Mouse (Mus musculus): ENCODE results near the gene 2810459M11Rik. TPM values are rescaled to one million over a fixed set of nuclear protein-coding genes. Genes with fewer than 3 reads are reported as not detected.

Gene 2810459M11Rik
- polyA plus RNA-seq, 1 experiment from 2014 or later = 0.25 TPM

DNA sequence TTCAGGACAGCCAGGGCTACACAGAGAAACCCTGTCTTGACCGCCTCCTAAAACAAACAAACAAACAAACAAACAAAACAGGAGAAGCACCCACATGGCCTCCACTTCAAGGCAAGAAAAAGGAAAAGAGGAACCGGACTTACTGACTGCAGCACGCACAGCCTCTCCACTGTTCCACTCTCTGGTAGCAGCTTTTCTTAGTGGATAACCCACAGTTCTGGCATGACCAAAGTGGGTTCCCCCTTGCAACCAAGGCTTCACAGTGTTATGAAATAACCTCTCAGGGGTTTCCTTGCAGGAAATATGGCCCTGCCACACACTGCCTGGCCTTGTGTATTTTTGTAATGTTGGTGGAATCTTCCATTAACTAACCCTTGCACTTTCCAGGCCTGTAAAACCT lies 4.8 kb upstream of the 2810459M11Rik start:
- ATAC-seq (replicated peaks; ENCODE audit: insufficient number of reproducible peaks, low FRiP score, low TSS enrichment, low read depth) (no peak), DNase-seq (ENCODE audit: low spot score) (no peak)
- H3K36me3 ChIP-seq (replicated peaks; ENCODE audit: control insufficient read depth, insufficient read depth, low read depth, low read length) = no peaks in the 10 kb centered on the region
- H3K4me3 ChIP-seq (ENCODE audit: low read depth, low read length) = no peak overlapping the region
- H3K9me3 ChIP-seq (replicated peaks; ENCODE audit: control insufficient read depth, low read length) = 0 out of 2 replicates have a peak, but pooled peaks cover 2% of the 10 kb centered on the region
- H3K4me2 ChIP-seq (ENCODE audit: low read depth, low read length) = no peak overlapping the region
- no peak overlapping the region for H3K9ac ChIP-seq (replicated peaks; ENCODE audit: low read length)
- H3K27me3 ChIP-seq (ENCODE audit: control insufficient read depth, insufficient read depth, low read length) = peaks cover 14% of the 10 kb centered on the region
- H3K27ac ChIP-seq (replicated peaks; ENCODE audit: low read depth, low read length) = no peak overlapping the region
- 91% methylated on average over 3 of the region's 3 CpGs for WGBS
- H3K4me1 ChIP-seq (ENCODE audit: control insufficient read depth, insufficient read depth, low read length) = no peaks in the 10 kb centered on the region

DNA sequence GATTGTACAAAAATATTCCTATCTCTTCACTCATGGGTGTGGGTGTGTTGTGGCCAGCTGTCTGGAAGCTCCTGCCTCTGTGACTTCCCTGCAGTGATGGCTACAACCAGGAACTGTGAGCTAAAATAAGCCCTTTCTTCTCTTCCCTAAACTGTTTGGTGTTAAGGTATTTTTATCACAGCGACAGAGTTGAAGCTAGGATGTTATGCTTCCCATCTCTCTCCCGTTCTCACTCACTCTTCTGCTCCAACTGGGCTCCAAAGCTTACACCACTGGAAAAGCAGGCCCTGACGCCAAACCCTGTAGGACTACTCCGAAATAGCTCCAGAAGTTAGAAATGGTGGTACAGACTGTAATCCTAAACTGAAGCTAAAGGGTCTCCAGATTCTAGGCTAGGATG lies 607 bp upstream of the 2810459M11Rik start:
- no peak overlapping the region for H3K4me3 ChIP-seq (ENCODE audit: low read depth, low read length)
- WGBS = 46% methylated on average over 4 of the region's 4 CpGs
- no peak overlapping the region for H3K4me2 ChIP-seq (ENCODE audit: low read depth, low read length)
- peaks cover 3% of the 10 kb centered on the region for H3K4me1 ChIP-seq (ENCODE audit: control insufficient read depth, insufficient read depth, low read length)
- DNase-seq (ENCODE audit: low spot score) = no peak
- H3K9ac ChIP-seq (replicated peaks; ENCODE audit: low read length) = no peak overlapping the region
- 0 out of 2 replicates have a peak, but pooled peaks cover 2% of the 10 kb centered on the region for H3K9me3 ChIP-seq (replicated peaks; ENCODE audit: control insufficient read depth, low read length)
- no peak for ATAC-seq (replicated peaks; ENCODE audit: insufficient number of reproducible peaks, low FRiP score, low TSS enrichment, low read depth)
- H3K27ac ChIP-seq (replicated peaks; ENCODE audit: low read depth, low read length) = no peak overlapping the region
- H3K27me3 ChIP-seq (ENCODE audit: control insufficient read depth, insufficient read depth, low read length) = peaks cover 35% of the 10 kb centered on the region
- H3K36me3 ChIP-seq (replicated peaks; ENCODE audit: control insufficient read depth, insufficient read depth, low read depth, low read length) = no peaks in the 10 kb centered on the region

DNA sequence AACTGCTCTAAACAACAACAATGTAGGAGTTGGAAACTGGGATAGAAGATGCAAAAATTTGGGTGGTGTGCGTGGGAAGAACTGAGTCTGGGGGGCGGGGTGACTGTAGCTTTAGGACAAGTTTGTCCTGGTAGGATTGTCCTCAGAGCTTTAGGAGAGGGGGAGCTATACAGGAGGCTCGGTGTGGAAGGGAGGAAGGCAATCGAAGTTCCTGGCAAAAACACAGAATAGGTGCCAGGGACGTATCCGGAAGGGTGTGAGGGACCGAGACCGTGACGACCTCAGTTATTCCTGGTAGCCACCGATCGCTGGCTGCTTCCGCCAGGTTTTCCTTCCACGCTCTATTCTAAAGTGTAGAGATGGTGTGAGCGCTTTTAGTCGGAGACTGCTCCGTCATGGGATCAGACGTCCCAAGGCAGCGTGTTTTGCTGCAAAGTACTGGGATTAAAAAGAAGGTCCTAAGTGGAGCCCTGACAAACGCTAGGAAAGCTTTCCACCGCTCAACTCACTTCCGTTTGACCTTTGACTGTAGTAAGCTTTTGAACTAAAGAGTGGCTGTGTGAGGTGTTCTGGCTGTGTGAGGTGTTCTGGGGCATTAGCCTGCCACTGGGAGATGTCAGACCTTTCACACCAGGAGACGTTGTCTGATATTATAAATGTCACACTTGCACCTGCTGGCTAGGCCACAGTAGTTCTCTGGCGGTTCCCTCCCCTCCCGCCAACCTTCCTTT lies 1.3 kb downstream of the 2810459M11Rik start:
- Histone ChIP-seq H3K27me3 (ENCODE audit: control insufficient read depth, insufficient read depth, low read length) (peaks cover 35% of the 10 kb centered on the region), H3K4me3 (ENCODE audit: low read depth, low read length) (peak overlapping the region; percentile 58), H3K4me2 (ENCODE audit: low read depth, low read length) (peak overlapping the region; percentile 98), H3K4me1 (ENCODE audit: control insufficient read depth, insufficient read depth, low read length) (peaks cover 3% of the 10 kb centered on the region), H3K27ac (replicated peaks; ENCODE audit: low read depth, low read length) (no peak overlapping the region), H3K9ac (replicated peaks; ENCODE audit: low read length) (no peak overlapping the region), H3K9me3 (replicated peaks; ENCODE audit: control insufficient read depth, low read length) (no peaks in the 10 kb centered on the region), H3K36me3 (replicated peaks; ENCODE audit: control insufficient read depth, insufficient read depth, low read depth, low read length) (no peaks in the 10 kb centered on the region)
- DNase-seq (ENCODE audit: low spot score) (no peak), ATAC-seq (replicated peaks; ENCODE audit: insufficient number of reproducible peaks, low FRiP score, low TSS enrichment, low read depth) (0 out of 2 replicates have a peak, but pooled peaks have one; percentile 12)
- WGBS = 8% methylated on average over 24 of the region's 24 CpGs

DNA sequence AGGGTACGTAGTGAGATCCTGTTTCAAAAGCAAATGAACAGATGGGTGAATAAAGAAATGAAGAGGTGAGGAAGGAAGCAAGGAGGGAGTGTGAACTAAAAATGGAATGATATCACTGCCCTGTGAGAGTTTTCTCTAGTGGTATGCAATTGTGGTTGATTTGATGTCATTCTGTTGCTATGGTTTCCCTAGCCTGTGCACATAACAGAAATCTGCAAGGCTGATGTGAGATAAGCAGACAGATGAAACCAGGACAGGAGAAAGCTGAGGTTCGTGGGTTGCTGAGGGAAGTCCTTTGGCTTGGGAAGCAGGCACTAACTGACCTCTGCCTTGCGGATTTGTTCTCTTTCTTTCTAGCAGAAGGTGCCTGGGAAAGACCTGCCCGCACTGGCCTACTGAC lies 2.6 kb downstream of the 2810459M11Rik start:
- DNase-seq (ENCODE audit: low spot score) (no peak), ATAC-seq (replicated peaks; ENCODE audit: insufficient number of reproducible peaks, low FRiP score, low TSS enrichment, low read depth) (no peak)
- no peak overlapping the region for H3K4me2 ChIP-seq (ENCODE audit: low read depth, low read length)
- H3K36me3 ChIP-seq (replicated peaks; ENCODE audit: control insufficient read depth, insufficient read depth, low read depth, low read length) = no peaks in the 10 kb centered on the region
- no peak overlapping the region for H3K9ac ChIP-seq (replicated peaks; ENCODE audit: low read length)
- peaks cover 3% of the 10 kb centered on the region for H3K4me1 ChIP-seq (ENCODE audit: control insufficient read depth, insufficient read depth, low read length)
- WGBS = 79% methylated on average over 4 of the region's 4 CpGs
- no peaks in the 10 kb centered on the region for H3K9me3 ChIP-seq (replicated peaks; ENCODE audit: control insufficient read depth, low read length)
- H3K4me3 ChIP-seq (ENCODE audit: low read depth, low read length) = no peak overlapping the region
- no peak overlapping the region for H3K27ac ChIP-seq (replicated peaks; ENCODE audit: low read depth, low read length)
- peaks cover 35% of the 10 kb centered on the region for H3K27me3 ChIP-seq (ENCODE audit: control insufficient read depth, insufficient read depth, low read length)

DNA sequence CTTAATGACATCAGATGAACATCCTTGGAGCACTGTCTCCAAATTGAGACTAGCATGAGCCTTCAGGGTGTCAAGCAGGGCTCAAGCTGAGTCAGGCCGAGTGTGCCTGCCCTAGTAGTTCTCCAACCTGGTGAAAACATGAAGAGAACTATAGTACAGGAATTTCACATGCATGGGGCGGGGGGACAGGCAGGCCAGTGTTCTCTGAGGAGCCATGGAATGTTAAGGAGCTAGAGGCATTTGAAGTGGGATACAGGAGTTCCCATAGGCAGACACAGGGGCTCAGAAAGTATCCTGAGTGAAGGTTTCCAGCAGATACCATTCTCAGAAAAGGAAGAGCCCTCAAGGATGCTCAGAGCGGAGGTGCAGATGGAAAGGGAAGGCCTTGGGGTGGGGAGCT lies 3.1 kb downstream of the 2810459M11Rik start:
- H3K4me1 ChIP-seq (ENCODE audit: control insufficient read depth, insufficient read depth, low read length) = peaks cover 3% of the 10 kb centered on the region
- 80% methylated on average over 3 of the region's 3 CpGs for WGBS
- ATAC-seq (replicated peaks; ENCODE audit: insufficient number of reproducible peaks, low FRiP score, low TSS enrichment, low read depth) (no peak), DNase-seq (ENCODE audit: low spot score) (no peak)
- no peaks in the 10 kb centered on the region for H3K9me3 ChIP-seq (replicated peaks; ENCODE audit: control insufficient read depth, low read length)
- H3K9ac ChIP-seq (replicated peaks; ENCODE audit: low read length) = no peak overlapping the region
- peaks cover 35% of the 10 kb centered on the region for H3K27me3 ChIP-seq (ENCODE audit: control insufficient read depth, insufficient read depth, low read length)
- no peak overlapping the region for H3K27ac ChIP-seq (replicated peaks; ENCODE audit: low read depth, low read length)
- H3K4me2 ChIP-seq (ENCODE audit: low read depth, low read length) = no peak overlapping the region
- H3K36me3 ChIP-seq (replicated peaks; ENCODE audit: control insufficient read depth, insufficient read depth, low read depth, low read length) = no peaks in the 10 kb centered on the region
- no peak overlapping the region for H3K4me3 ChIP-seq (ENCODE audit: low read depth, low read length)

DNA sequence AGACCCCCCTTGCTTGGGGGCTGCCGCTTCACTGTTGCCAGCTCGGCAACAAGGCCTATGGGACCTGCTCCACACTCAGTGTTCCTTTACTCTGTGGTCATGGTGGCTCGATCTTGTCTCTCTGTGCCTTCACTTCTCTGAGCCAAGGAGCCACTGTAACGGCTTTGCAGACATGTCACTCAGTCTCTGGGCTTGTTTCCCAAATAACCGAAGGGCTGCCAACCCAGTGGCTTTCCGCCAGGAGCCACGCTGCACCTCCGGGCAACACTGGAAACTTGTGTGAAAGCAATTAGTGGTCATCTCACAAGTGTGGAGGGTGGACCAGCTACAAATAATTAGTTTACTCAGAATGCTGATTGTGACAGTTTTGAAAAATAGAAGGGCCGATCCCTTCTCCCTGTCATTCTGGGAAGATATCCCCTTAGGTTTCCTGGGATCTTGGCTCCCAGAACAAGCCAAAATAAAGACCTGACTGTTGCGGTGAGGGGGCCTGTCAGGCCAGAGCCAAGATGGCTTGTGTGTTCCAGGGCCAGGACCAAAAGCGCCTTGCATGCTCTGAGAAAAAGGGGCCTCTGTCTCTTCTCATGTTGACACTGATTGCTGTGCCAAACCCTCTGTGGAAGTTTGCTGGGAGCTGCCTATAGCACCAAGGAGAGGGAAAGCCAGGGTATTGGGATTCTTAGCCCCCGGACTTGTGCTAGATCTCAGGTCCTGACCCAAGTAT lies 7.7 kb downstream of the 2810459M11Rik start:
- DNase-seq (ENCODE audit: low spot score) (no peak), ATAC-seq (replicated peaks; ENCODE audit: insufficient number of reproducible peaks, low FRiP score, low TSS enrichment, low read depth) (no peak)

DNA sequence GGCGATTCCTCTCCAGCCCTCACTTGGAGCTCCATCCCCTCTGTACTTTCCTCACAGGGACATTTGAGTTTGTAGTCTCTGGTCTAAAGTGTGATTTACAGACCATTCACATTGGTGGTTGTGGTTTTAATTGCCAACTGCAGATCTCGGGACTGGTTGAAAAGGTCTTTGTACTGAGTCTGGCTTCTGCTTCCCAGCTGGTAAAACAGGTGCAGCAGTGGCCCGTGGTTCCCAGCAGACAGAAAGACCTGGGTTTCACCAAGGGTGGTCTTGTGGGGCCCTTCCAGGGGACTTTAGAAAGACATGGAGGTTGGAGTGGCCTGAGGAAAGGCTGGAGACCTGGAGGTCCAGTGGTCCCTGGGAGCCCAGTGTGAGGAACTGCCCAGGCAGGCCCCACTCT lies 9.3 kb downstream of the 2810459M11Rik start:
- Histone ChIP-seq H3K36me3 (replicated peaks; ENCODE audit: control insufficient read depth, insufficient read depth, low read depth, low read length) (no peaks in the 10 kb centered on the region), H3K4me2 (ENCODE audit: low read depth, low read length) (no peak overlapping the region), H3K9me3 (replicated peaks; ENCODE audit: control insufficient read depth, low read length) (no peaks in the 10 kb centered on the region), H3K27me3 (ENCODE audit: control insufficient read depth, insufficient read depth, low read length) (no peaks in the 10 kb centered on the region), H3K4me1 (ENCODE audit: control insufficient read depth, insufficient read depth, low read length) (no peaks in the 10 kb centered on the region), H3K9ac (replicated peaks; ENCODE audit: low read length) (no peak overlapping the region), H3K27ac (replicated peaks; ENCODE audit: low read depth, low read length) (no peak overlapping the region), H3K4me3 (ENCODE audit: low read depth, low read length) (no peak overlapping the region)
- ATAC-seq (replicated peaks; ENCODE audit: insufficient number of reproducible peaks, low FRiP score, low TSS enrichment, low read depth) (no peak), DNase-seq (ENCODE audit: low spot score) (no peak)
- WGBS = 47% methylated on average over 3 of the region's 3 CpGs

More for the DNA sequence above, 7.7 kb downstream of the 2810459M11Rik start:
- no peaks in the 10 kb centered on the region for H3K36me3 ChIP-seq (replicated peaks; ENCODE audit: control insufficient read depth, insufficient read depth, low read depth, low read length)
- WGBS = 86% methylated on average over 12 of the region's 12 CpGs
- no peak overlapping the region for H3K4me2 ChIP-seq (ENCODE audit: low read depth, low read length)
- H3K9me3 ChIP-seq (replicated peaks; ENCODE audit: control insufficient read depth, low read length) = no peaks in the 10 kb centered on the region
- peaks cover 5% of the 10 kb centered on the region; the same call in 1 of the 2 replicates for H3K27me3 ChIP-seq (ENCODE audit: control insufficient read depth, insufficient read depth, low read length)
- H3K9ac ChIP-seq (replicated peaks; ENCODE audit: low read length) = no peak overlapping the region
- no peak overlapping the region for H3K4me3 ChIP-seq (ENCODE audit: low read depth, low read length)
- H3K4me1 ChIP-seq (ENCODE audit: control insufficient read depth, insufficient read depth, low read length) = no peaks in the 10 kb centered on the region
- H3K27ac ChIP-seq (replicated peaks; ENCODE audit: low read depth, low read length) = no peak overlapping the region

DNA sequence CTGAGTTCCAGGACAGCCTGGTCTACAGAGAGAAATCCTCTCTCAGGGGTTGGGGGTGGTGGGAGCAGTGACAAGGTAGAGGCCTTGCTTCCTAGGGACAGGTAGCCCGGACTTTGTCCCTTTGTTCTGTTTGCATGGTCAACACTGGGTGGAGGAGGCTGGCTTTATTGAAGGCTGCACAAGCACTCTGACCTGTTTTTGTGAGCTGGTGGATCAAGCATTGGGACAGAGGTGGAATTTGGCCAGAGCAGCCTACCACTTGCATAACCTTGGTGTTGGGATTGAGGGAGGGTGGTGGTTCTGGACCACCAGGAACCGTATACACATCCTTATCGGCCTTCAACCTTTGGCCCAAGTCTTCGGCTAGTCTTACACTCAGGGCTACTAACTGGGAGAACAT lies 10.6 kb downstream of the 2810459M11Rik start:
- no peaks in the 10 kb centered on the region for H3K9me3 ChIP-seq (replicated peaks; ENCODE audit: control insufficient read depth, low read length)
- DNase-seq (ENCODE audit: low spot score) (no peak), ATAC-seq (replicated peaks; ENCODE audit: insufficient number of reproducible peaks, low FRiP score, low TSS enrichment, low read depth) (no peak)
- no peaks in the 10 kb centered on the region for H3K27me3 ChIP-seq (ENCODE audit: control insufficient read depth, insufficient read depth, low read length)
- 86% methylated on average over 4 of the region's 4 CpGs for WGBS
- H3K36me3 ChIP-seq (replicated peaks; ENCODE audit: control insufficient read depth, insufficient read depth, low read depth, low read length) = no peaks in the 10 kb centered on the region
- H3K27ac ChIP-seq (replicated peaks; ENCODE audit: low read depth, low read length) = no peak overlapping the region
- H3K4me2 ChIP-seq (ENCODE audit: low read depth, low read length) = no peak overlapping the region
- no peaks in the 10 kb centered on the region for H3K4me1 ChIP-seq (ENCODE audit: control insufficient read depth, insufficient read depth, low read length)
- H3K9ac ChIP-seq (replicated peaks; ENCODE audit: low read length) = no peak overlapping the region
- no peak overlapping the region for H3K4me3 ChIP-seq (ENCODE audit: low read depth, low read length)

All from embryonic facial prominence, embryonic 11.5 days (tissue).